Mouse (Mus musculus) gastrocnemius, postnatal 36 days (tissue): ENCODE measurements around the gene Rassf1. TPM values are rescaled to one million over a fixed set of nuclear protein-coding genes. Genes with fewer than 3 reads are reported as not detected.
A peak's percentile ranks its signal among the peaks of the same experiment; 100 is the strongest.

ENCODE experiments used
- DNase-seq, 2 experiments: peaks; one replicate each; pipeline ENCODE4 v3.0.0; 2022
- intact Hi-C: fragments of 180-260 bp; cut with DNase I; formaldehyde crosslinking; loops from one replicate; pipeline ENCODE4 v1.15.1; 2025
- total RNA-seq, 2 experiments: library from RNA; stranded (reverse); gene quantifications; 2 replicates each; pipeline ENCODE4 v1.2.3; 2021

The Rassf1 gene
- total RNA-seq, 2 experiments from 2014 or later: 10.4 to 14.9 TPM

DNA sequence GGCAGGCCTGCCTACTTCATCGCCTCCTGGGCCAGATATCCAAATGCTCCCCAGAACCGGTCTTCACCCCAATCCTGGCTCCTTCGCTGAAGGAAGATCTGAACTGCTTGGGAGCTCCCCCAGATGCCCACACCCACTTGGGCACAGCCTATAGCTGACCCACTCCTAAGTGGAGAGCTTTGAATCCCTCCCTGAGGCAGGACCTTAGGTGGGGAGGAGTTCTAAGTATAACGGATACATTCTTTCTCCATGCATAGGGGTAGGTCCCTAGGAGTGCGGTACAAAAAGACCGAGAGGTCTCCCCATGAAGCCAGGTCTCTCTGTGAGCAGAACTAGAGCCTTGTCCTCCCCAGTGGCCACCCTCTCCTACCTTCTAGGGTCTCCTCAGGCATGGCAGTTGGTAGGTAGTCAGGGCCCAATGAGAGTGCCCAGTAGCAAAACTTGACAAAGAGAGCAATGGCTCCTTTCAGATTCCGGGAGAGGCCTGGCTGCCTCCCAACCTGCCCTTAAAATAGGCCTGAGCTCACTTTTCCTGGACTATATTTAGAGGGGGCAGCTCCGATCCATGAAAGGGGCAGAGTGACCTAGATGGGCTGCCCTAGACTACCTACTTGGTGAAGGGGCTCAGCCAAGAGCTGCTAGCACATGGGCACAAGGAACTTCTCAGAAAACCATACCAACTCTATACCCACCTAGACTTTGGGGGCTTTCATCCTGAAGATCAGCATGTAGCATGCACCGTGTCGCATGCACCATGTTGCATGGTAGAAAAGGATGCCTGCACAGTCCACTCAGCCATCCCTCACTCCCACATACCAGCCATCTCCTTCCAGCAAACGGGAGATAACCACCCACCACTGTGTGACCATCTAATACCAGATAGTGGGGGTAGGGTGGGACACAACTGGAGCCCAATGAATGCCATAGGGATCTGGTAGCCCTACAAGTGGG is 45.5 kb downstream of the Rassf1 start:
- intact Hi-C loops: no loop called here

GRCm38 (mm10) chr9:107598385-107598784 is 47.0 kb downstream of the Rassf1 start:
- DNase-seq: no peak
- intact Hi-C loops: no loop called here

More for the DNA sequence above, 45.5 kb downstream of the Rassf1 start:
- peak; percentile 58 to 67 for DNase-seq

DNA sequence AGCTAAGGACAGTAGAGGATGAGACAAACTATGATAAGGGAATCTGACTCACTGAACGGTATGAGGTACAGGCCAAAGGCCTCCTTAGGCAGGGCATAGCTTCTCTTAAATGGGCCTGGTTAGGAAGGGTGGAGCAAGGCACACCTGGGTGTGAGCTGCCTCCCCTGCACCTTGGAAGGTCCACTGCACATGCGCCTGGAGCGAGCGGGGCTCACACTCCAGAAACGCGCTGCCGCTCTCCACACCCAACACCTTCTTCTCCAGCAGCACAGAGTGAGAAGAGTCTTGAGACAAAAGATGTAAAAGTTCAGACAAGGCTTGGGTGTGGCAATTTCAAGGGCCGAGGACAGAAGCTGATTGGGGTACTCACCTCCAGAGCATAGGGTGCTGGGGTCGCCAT is 48.1 kb downstream of the Rassf1 start:
- intact Hi-C loops: no loop called here
- DNase-seq: no peak

GRCm38 (mm10) chr9:107599842-107600241 is 48.5 kb downstream of the Rassf1 start:
- DNase-seq: no peak
- intact Hi-C loops: loop anchor here (2.0 kb wide), 1 partner anchor 77 kb away; no protein-coding TSS in a partner anchor

DNA sequence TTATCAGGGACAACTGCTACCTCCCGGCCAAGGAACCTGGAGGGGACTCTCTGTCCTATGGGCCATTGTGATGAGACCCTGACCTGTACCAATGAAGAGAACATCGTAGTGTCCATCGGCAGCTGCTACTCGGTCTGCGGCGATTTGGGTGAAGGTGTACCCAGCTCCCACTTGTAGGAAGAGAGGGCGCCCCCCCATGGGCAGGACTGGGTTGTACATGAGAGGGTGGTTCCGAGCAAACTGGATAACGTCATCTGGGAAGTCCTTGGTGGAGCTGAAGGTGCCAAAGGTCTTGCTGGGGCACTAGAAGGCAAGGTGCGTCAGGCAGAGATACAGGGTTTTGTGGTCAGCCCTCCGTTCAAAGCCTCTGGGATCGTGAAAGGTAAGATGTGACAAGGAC is 49.4 kb downstream of the Rassf1 start:
- intact Hi-C loops: loop anchor here (2.0 kb wide), 1 partner anchor 76 kb away; no protein-coding TSS in a partner anchor
- no peak for DNase-seq

DNA sequence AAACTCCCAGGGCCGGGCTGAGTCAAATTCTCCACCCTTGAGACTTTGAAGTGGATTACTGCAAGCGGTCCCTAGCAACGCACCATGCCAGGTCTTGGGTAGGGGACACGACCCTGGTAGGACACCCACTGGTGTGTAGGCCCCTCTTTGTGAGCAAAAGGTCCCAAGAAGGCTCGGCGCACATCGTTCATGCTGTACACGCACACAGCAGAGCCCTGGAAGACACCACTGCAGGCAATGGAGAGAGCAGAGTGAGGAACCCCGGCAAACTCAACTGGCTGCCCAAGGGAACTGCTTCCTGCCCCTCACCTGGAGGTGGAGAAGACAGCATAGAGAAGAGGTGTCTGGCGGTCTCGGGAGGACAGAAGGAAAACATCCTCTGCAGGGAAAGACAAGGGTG is 49.9 kb downstream of the Rassf1 start:
- intact Hi-C loops: loop anchor here (2.0 kb wide), 1 partner anchor 76 kb away; no protein-coding TSS in a partner anchor
- no peak for DNase-seq

GRCm38 (mm10) chr9:107602068-107602648 is 50.8 kb downstream of the Rassf1 start:
- intact Hi-C loops: loop anchor here (1.0 kb wide), 1 partner anchor 43 kb away; no protein-coding TSS in a partner anchor
- DNase-seq: peak; percentile 93

- no peak for DNase-seq
- intact Hi-C loops: no loop called here
These were observed 51.9 kb downstream of the Rassf1 start for GRCm38 (mm10) chr9:107603251-107603650.

GRCm38 (mm10) chr9:107605041-107605661 is 53.8 kb downstream of the Rassf1 start:
- intact Hi-C loops: no loop called here
- no peak for DNase-seq

DNA sequence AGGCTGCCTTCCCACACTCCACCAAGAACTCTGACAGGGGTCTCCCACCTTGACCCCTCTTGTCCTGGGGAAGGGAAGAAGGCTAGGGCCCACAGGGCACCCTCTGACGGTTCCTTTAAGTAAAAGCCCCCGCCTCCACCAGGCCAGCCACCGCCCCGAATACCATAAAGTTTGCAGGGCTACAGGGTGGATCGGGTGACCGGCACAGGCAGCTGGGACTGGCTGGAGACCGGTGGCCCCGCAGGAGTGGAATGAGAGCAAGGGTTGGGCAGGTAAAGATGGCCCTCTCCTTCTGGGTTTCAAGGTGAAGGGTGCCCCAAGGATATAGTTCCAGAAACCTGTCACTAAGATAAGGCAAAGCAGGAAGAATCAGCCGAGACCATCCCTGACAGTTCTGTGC is 55.2 kb downstream of the Rassf1 start:
- intact Hi-C loops: no loop called here
- DNase-seq: peak; percentile 48 to 51

DNA sequence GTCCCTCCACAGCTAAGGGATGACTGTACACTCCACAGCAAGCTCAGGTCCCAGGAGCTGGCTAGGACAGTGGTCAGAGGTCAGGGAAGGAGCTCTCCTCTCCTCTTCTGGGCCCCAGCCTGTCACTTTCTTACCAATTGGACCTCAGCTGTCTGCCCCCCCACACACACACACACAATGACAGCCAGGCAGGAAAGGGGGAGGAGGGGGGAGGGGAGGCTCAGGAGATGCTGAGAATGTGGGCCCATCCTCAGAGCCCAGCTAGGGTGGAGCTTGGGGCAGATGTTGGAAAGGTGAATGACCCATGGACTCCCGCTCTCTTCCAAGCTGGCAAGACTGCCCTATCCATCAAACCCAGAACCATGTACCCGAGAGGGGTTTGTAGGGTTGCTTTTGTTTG is 55.7 kb downstream of the Rassf1 start:
- no peak for DNase-seq
- intact Hi-C loops: no loop called here

DNA sequence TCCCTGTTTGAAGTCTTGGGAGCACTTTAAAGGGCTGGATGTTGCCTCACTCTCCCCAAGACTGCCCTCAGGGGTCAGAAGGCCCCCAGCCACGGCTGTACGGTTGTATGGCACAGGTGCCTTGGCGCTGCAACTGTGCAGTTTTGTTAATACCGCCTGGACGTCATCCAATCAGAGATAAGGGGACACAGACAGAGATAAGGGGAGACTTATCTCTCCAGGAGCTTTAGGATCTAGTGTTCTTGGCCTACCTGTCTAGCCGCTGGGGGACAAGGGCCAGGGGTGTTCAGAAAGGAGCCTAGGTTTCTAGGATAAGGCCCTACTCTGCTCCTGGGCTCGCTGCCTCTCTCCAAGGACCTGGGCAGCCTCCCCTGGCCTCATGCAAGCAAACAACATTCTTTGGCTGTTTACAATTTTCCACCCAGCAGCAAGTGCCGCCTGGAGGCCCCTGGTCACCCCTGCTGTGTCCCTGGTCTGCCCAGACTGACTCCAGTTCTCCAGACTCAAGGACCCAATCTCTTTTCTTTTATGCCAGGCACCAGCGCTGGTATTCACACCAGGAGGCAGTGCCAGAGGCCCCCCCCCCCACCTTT is 56.4 kb downstream of the Rassf1 start:
- intact Hi-C loops: no loop called here
- DNase-seq: no peak

GRCm38 (mm10) chr9:107608741-107609432 is 57.5 kb downstream of the Rassf1 start, which contains the start of gene Sema3b:
Gene Sema3b, minus strand, starts transcription at chr9:107609229.
- intact Hi-C loops: no loop called here
- DNase-seq: peak in 1 of 2 experiments; percentile 60

GRCm38 (mm10) chr9:107609433-107609830 is 58.1 kb downstream of the Rassf1 start:
- intact Hi-C loops: no loop called here
- DNase-seq: no peak

DNA sequence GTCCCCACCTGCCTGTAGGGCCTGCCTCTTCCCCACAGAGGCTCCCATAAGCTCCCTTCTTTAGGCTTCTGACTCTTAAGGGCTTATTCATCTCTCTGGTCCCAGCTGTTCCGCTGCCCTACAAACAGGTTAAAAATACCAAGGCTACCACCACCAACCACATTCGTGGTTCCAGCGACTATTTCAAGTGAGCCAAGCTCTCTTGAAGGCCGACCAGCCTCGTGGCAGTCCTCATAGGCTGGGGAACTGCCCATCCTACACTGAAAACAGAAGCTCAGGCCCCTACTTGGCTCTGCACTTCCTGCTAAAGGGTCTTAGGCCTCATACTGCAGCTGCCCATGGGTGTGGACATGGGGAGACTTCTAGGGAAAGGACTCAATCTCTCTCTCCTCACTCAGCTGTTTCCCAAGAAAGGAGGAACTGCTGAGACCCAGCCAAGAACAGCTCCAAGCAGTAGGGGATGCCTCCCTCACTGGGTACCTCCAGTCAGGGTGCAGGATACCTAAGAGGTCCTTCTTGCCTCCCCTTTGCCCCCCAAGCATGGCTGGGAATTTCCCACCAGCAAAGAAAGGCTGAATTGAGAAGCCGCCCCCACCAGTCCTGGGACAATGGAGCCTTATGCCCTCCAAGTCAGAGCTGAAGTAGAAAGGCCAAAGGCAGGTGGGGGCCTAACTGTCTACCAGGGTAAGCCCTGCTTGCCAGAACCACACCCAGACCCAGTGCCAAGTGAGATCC is 60.3 kb downstream of the Rassf1 start:
- DNase-seq: no peak
- intact Hi-C loops: loop anchor here (2.0 kb wide), 1 partner anchor 21 kb away; no protein-coding TSS in a partner anchor
